Mouse (Mus musculus) induced T-regulatory cell, adult 2 months (primary cell): ENCODE data around the gene Ormdl3.
"Not testable (repeated sequence)": the region's sequence is repeated elsewhere in the genome, so short reads cannot be mapped to it uniquely, and the experiment has no call there.

Experiments
- DNase-seq: peaks from one replicate; pipeline ENCODE4 v3.0.0-alpha.2; 2012; ENCODE audit warnings: low read depth

Ormdl3 gene

DNA sequence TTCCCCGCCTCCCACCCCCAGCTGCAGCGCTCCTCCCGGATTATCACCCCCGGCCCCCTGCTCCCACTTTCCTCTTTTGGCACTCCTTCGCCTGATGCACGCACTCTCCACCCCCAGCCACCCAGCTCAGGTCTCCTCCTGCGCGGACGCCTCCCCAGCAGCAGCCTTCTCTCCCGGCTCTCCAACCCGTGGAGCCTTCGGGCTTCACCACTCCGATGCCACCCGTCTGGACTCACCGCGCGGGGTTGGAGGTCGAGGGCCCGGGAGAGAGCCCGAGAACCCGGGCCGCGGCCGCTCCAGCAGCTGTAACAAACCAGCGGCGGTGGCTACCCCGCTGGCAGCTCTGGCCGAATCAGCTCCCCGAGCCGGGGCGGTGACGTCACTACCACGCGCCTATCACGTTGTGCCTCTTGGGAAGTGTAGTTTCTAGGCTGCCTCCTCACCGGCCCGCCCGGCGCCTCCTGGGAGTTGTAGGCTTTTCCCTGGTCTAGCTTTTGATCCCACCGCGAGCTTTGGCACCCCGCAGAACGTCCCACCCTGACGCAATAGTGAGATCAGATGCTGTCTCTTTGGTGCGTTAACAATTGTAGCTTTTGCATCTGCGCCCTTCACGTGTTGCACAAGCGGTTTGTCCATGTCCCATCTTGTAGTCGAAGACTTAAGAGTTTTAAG, at the start of gene Ormdl3:
Gene Ormdl3, minus strand, starts transcription at position 477 of the 672 bp plus-strand sequence.
- DNase-seq = peak; percentile 98

- peak; percentile 74 for DNase-seq
Measured at GRCm38 (mm10) chr11:98635312-98635970, 48.3 kb upstream of the Ormdl3 start.

DNA sequence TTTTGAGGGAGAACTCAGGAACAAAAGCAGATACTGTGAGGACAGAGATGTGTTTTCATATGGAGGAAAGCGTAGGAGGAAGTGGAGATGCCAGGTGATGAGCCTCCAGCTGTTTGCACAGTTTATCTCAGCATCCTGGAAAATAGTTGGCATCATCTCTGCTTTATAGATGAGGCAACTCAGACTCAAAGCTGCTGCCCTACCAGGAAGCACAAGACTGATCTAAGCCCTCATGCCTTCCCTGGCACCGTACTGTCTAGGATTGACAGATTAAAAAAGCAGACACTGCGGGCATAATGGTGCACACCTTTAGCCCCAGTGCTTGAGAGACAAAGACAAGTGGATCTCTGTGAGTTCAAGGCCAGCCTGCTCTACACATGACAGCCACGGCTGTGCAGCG, 43.5 kb upstream of the Ormdl3 start:
- no peak for DNase-seq

DNA sequence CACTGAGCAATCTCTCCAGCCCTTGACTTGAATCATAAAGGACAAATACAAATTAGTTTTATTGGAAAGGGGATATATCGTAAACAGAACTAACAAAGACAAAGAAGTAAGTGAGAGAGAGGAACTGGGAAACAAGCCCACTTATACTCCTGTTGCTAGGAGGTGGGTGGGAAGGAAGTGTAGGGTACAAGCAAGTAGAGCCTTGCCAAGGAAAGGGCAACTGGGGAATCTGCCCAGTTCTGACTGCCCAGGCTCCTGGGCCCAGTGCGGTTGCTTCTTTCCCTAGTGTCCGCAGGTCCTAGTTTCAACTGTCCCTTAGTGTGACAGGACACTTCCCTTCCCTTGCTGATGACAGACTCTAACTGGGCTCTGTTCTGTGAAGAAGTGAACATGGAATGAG, 41.5 kb upstream of the Ormdl3 start:
- no peak for DNase-seq

- no peak for DNase-seq
Measured at GRCm38 (mm10) chr11:98625611-98626410, 38.6 kb upstream of the Ormdl3 start, which contains the start of the genes Gm12355 and Gsdma3. Gm12355 (minus strand) TSS chr11:98625661. Gsdma3 (plus strand) TSS chr11:98626360.

DNA sequence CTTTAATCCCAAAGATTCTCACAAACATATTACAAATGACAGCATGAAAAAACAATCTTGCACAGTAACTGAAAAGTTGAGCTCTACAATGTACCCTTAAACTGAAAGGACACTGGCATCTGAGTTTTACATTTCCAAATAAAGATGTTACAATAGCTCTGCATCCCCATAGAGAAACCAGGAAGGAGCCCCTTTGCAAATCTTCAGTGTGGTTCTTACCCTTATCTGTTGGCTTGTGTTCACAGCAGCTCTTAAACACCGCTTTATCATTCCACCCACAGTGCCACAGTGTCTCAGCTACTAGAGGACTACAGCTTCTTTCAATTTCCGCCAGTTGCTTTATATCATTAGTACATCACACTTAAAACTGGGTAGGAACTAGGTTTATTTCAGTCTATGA, 37.2 kb upstream of the Ormdl3 start:
- not testable (repeated sequence) for DNase-seq

- DNase-seq = not testable (repeated sequence)
Measured at GRCm38 (mm10) chr11:98623981-98624380, 36.8 kb upstream of the Ormdl3 start.

- DNase-seq = no peak
Measured at GRCm38 (mm10) chr11:98620791-98621190, 33.6 kb upstream of the Ormdl3 start.

- DNase-seq = peak; percentile 84
Measured at GRCm38 (mm10) chr11:98606763-98607162, 19.6 kb upstream of the Ormdl3 start.

DNA sequence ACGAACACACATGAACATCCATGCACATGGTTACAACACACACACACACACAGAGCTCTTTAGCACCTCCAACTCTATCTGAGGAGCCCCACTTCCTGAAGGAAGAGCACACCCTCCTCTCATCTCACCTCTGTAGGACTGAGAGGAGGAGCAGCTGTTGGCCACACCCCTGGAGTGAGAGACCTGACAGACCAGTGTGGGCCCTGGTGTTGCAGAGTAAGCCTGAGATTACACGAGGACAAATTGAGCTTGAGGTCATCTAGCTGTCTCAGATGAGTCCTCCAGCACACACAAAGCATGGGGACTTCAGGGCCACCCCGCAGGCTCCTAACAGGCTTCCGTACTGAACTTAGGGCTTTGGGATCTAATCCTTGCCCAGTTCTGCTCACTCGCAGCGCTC, 17.7 kb upstream of the Ormdl3 start:
- DNase-seq = peak; percentile 7

- peak; percentile 56 for DNase-seq
Measured at GRCm38 (mm10) chr11:98603953-98604352, 16.8 kb upstream of the Ormdl3 start.

DNA sequence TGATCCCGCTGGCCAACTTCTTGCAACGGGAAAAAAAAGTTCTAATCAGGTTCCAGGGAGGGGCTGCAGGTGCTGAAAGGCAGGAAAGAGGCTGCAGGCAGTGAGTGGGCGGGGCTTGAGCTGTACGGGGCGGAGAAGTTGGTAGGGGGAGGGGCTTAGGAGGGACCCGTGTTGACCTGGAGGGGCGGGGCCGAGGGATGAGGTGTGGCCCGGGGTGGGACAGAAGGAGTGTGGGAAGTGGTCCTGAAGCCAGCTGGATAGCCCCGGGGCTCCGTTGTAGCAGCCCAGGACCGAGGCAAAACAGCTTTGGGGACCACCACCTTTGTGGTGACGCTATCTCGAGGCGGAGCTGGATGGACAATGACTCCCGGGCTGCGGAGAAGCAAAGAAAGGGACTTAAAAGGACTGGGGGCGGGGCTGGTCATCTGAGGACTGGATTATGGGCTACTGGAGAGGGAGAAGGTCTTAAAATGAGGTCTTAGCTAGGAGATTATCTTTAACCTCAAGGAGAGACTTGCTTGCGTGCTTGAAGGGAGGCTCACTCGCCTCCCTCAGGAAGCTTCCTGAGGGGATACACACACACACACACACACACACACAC, 15.0 kb upstream of the Ormdl3 start:
- peak; percentile 77 for DNase-seq

DNA sequence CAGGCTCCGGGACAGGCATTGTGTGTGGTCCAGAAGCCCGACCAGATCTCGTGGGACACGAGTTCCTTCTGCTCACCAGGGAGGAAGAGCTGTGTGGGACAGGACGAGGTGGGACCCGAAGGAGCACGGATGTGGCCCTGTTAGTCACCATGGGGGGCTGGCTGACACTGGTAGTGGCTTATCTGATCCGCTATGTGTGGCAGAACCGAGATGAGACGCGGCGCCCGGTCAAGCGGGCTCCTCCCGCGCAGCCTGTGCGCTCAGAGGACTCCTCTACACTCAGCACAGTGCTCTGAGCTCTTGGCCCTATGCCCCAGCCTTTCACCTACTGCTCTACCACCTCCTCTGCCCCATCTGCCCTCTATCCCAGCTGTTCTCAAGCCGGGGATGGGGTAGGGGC, 12.1 kb upstream of the Ormdl3 start:
- DNase-seq = no peak

- DNase-seq = no peak
Measured at GRCm38 (mm10) chr11:98598851-98599290, 11.7 kb upstream of the Ormdl3 start.

- no peak for DNase-seq
Measured at GRCm38 (mm10) chr11:98597991-98598390, 10.8 kb upstream of the Ormdl3 start, which contains the start of gene Lrrc3c. Lrrc3c (plus strand) TSS chr11:98598291.

DNA sequence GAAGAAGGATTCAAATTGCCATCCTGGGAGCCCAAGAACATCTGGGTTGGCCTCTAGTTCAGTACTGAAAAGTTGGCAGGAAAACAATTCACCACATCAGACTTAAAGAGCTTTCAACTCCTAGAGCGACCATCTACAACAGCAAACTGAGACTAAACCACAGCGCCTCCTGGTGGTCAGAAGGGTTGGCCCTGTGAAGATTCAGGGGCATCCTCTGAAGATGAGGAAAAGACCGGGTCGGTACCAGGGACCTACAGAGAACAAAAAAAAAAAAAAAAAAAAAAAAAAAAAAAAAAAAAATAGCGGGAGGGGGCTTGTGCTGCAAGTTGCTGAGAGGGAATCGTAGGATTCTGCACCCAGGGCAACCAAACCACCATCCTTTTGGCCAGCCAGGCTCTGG, 10.2 kb upstream of the Ormdl3 start:
- peak; percentile 94 for DNase-seq

DNA sequence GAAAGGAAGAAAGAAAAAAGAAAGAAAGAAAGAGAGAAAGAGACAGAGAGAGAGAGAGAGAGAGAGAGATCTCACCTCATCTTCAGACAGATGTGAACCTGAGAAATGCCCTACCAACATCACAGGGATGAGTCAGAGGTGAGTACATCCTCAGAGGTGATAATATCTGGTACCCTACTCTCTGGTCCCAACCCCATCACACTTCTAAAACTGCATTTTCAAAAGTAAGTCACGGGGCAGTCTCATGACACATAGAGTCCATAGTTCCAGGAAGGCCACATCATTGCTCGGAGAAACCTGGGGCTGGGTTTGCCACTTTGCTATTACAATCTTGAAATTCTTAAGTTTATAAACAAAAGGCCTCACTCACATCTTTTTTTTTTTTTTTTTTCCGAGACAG, 8.8 kb upstream of the Ormdl3 start:
- DNase-seq = peak; percentile 76

DNA sequence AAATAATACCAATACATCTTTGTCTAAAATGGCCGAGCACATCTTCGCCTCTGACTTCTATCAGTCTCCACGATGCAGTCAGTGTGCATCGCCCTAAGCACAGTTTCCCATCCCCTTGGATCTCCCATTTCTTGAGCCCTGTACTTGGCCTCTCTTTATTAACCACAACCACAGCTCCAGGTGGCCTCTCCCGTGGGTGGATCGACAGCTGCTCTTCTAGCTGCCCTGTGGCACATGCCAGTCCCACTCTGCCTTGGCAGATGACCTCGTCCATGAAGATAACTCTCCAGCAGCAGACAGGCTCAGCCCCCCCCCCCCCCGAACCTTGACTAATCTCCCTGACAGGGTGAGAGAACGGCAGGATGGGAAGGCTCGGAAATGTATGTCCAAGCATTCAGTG, 8.3 kb upstream of the Ormdl3 start:
- no peak for DNase-seq

- DNase-seq = peak; percentile 76
Measured at GRCm38 (mm10) chr11:98595021-98595420, 7.9 kb upstream of the Ormdl3 start.

DNA sequence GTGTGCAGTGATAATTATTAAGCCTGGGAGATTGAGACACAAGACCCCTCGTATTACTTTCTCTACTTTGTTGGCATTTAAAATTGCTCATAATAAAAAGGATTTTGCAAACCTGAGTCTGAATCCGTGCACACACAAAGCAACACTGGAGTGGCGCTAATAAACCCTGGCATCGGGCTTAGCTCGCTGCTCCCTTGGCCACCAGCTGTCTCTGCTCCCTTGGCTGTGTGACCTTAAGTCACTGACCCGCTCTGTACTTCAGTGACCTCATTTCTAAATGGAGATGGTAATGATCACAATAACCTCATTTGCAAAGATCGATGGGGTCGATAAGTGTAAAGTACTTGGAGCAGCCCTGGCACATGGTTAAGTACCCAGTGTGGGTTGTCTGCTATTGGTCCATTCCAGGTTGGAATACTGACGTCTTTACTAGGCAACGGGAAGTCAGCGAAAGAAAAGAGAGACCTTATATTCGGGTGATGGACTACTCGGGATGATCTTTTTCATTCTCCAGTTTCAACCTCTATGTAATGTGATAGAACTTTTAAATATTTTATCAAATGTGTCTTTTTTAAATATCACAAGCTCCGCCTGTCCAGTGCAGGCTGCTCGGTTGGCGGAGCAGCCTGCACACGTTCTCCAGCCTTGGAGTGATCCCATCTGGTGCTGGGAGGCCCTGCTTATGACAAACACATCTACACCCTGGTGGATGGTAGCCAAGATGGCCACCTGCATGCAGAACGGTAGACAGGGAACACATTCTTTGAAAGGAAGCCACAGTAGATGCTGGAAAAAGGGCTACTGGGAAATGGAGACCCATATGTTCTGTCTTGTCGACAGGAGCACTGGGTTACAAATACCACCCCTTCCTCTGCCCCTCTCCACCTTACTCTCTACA, 3.6 kb upstream of the Ormdl3 start:
- no peak for DNase-seq

GRCm38 (mm10) chr11:98589306-98589705, 2.1 kb upstream of the Ormdl3 start:
- DNase-seq = no peak
